Mouse (Mus musculus) midbrain, embryonic 12.5 days (tissue): Measurements from ENCODE around the gene Alpi. TPM values are rescaled to one million over a fixed set of nuclear protein-coding genes. Genes with fewer than 3 reads are reported as not detected.

ENCODE experiments used
- ATAC-seq: fragments of 200-750 bp; cut with Nextera tagmentation; 2 replicates; pipeline ENCODE4 v1.8.0; 2017; ENCODE audit warnings: low read depth, moderate TSS enrichment, moderate library complexity; ENCODE audit not compliant: low FRiP score
- H3K27ac ChIP-seq: fragments of 300-500 bp; sonication (generic); replicated peaks from 2 replicates; pipeline ENCODE4 v1.5.1; 2016; ENCODE audit warnings: mild to moderate bottlenecking
- H3K27me3 ChIP-seq: fragments of 300-500 bp; sonication (generic); 2 replicates; pipeline ENCODE4 v1.6.1; 2016; ENCODE audit warnings: mild to moderate bottlenecking
- H3K36me3 ChIP-seq: fragments of 300-500 bp; sonication (generic); 2 replicates; pipeline ENCODE4 v1.6.1; 2016
- H3K4me1 ChIP-seq: fragments of 300-500 bp; sonication (generic); 2 replicates; pipeline ENCODE4 v1.6.1; 2016
- H3K4me2 ChIP-seq: fragments of 300-500 bp; sonication (generic); replicated peaks from 2 replicates; pipeline ENCODE4 v1.6.1; 2016; ENCODE audit warnings: mild to moderate bottlenecking, moderate library complexity
- H3K4me3 ChIP-seq: fragments of 300-500 bp; sonication (generic); 2 replicates; pipeline ENCODE4 v1.5.1; 2016; ENCODE audit warnings: mild to moderate bottlenecking
- H3K9ac ChIP-seq: fragments of 300-500 bp; sonication (generic); replicated peaks from 2 replicates; pipeline ENCODE4 v1.6.1; 2016; ENCODE audit warnings: mild to moderate bottlenecking, moderate library complexity
- H3K9me3 ChIP-seq: fragments of 300-500 bp; sonication (generic); 2 replicates; pipeline ENCODE4 v1.6.1; 2016; ENCODE audit warnings: mild to moderate bottlenecking
- WGBS: fragments of 180-500 bp; shearing (Covaris S2); methylation state at CpG from one replicate; pipeline ENCODE4 v1.1.7; 2016; 5-methylcytosine and 5-hydroxymethylcytosine counted together
- polyA plus RNA-seq: library from polyadenylated mRNA; unstranded; fragments of >200 nt; fragmentation: Nextera tagmentation; extraction: Ambion mirVana; gene quantifications from 2 replicates; pipeline ENCODE4 v1.2.1, GENCODE M21; 2016

Alpi gene
- polyA plus RNA-seq, result not detected in 2 replicates

DNA sequence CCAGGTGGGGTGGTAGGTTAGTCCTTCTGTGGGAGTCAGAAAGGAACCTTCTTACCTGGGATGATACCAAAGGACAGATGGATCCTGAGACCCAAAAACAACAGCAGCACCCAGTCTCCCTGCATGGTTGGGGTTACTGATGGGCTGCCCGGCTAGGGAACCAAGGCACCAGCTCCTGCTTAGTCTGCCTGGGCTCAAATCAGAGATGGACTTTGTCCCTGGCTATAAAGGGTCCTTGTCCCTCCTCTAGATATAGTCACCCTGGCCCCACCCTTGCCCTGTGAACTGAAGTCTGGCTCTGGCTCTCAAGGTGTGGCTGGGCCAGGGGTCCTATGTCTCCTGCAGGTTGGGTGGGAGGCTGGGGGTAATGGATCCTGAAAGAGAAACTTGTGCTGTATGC lies at the start of gene Alpi:
Alpi (minus strand) TSS at position 196 of the 400 bp plus-strand sequence.
- 90% methylated on average over 1 of the region's 1 CpGs for WGBS
- no peaks in the 10 kb centered on the region for H3K36me3 ChIP-seq
- ATAC-seq, result no peak
- no peak within 1 kb of the TSS for H3K4me3 ChIP-seq
- no peak within 1 kb of the TSS for H3K9ac ChIP-seq
- H3K4me2 ChIP-seq, result no peak within 1 kb of the TSS
- peaks cover 30% of the 10 kb centered on the region for H3K27me3 ChIP-seq
- no peak within 1 kb of the TSS for H3K27ac ChIP-seq
- H3K4me1 ChIP-seq, result peaks cover 5% of the 10 kb centered on the region
- H3K9me3 ChIP-seq, result no peaks in the 10 kb centered on the region

DNA sequence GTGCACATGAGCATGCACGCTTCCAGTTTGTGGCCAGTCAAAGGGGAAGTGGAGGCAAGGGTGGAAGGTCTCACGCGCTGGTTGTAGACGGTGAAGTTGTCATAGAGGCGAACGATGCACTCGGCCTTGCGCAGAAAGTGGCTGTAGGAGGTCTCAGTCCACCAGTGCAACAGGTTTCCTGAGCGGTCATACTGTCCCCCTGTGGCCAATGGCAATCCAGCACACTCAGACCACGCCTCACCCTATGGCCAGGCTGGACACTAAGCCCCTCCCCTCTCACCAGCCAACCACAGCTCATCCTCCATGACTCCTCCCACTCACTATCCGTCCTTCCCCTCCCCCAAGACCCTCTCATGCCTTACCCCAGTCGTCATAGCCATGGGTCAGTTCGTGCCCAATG lies 48.0 kb upstream of the Alpi start:
- 24% methylated on average over 13 of the region's 13 CpGs for WGBS
- Histone ChIP-seq H3K27me3 (peaks cover 66% of the 10 kb centered on the region), H3K9ac (no peak overlapping the region), H3K9me3 (no peaks in the 10 kb centered on the region), H3K4me3 (no peak overlapping the region), H3K27ac (no peak overlapping the region), H3K4me2 (peak overlapping the region; percentile 21; the same call in 1 of the 2 replicates), H3K36me3 (no peaks in the 10 kb centered on the region), H3K4me1 (peaks cover 11% of the 10 kb centered on the region)
- no peak; the same call in 1 of the 2 replicates for ATAC-seq

DNA sequence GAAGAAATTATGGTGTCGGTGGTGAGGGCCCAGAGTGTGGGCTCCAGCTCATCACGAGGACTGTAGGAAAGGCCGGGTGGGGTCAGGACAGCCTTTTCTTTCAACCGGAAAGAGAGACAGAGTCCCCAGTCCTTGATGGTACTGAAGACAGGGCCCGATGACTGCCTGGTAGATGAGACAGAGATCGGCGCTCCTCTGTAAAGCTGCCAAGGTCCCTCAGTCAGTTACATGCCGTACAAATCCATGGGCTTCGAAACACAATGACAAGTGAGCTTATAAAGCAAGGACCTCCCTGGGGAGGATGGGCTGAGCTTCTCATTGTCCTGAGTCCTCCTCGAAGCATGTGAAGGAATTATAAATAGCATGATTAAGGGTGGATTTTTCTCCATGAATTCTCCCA lies 41.7 kb upstream of the Alpi start:
- Histone ChIP-seq H3K36me3 (no peaks in the 10 kb centered on the region), H3K4me2 (no peak overlapping the region), H3K4me3 (no peak overlapping the region), H3K9ac (no peak overlapping the region), H3K9me3 (no peaks in the 10 kb centered on the region), H3K27me3 (0 out of 2 replicates have a peak, but pooled peaks cover 3% of the 10 kb centered on the region), H3K27ac (no peak overlapping the region), H3K4me1 (peaks cover 8% of the 10 kb centered on the region)
- ATAC-seq, result no peak
- WGBS, result 68% methylated on average over 10 of the region's 10 CpGs

DNA sequence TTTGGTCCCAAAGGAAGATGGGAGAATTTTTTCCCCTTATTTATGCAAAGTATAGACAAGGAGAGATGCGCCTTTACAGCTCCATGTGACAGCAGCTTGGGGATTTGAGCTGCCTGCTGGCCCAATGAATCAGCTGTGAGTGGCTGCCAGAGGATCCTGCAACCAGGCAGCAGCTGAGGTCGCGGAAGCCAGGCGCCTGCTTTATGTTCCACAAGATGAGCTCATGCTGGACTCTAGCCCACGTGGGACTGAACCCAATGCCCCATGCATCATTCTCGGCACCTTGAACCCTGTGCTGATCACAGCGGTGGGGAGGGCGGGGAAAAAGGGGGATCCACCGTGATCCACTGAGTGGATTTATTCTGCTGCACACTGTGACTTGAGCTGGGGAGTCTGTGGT lies 41.0 kb upstream of the Alpi start:
- 68% methylated on average over 9 of the region's 9 CpGs for WGBS
- no peak overlapping the region for H3K27ac ChIP-seq
- ATAC-seq, result peak; percentile 34; the same call in 1 of the 2 replicates

DNA sequence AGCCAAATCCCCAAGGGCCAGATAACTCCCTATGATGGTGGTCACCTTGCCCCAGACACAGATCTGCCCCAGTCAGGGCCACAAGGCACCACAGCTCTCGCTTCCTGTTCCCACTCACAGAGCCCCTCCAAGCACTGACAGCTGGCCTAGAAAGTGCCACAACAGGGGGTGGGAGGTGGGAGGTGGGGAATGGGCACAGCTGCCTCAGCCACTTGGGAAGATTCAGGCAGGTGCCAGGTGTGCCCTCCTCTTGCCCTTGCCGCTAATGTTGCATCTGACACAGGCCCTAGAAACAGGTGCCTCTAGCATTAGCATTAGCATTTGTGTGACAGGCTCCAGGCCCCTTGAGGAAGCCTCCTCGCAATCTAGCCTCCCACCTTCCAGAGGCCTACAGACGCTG lies 40.1 kb upstream of the Alpi start:
- Histone ChIP-seq H3K27me3 (no peaks in the 10 kb centered on the region), H3K27ac (no peak overlapping the region), H3K4me1 (peaks cover 8% of the 10 kb centered on the region), H3K9me3 (no peaks in the 10 kb centered on the region), H3K9ac (no peak overlapping the region), H3K4me3 (no peak overlapping the region), H3K36me3 (no peaks in the 10 kb centered on the region), H3K4me2 (no peak overlapping the region)
- no peak for ATAC-seq
- WGBS, result 88% methylated on average over 4 of the region's 4 CpGs

More for the DNA sequence above, 41.0 kb upstream of the Alpi start:
- H3K4me2 ChIP-seq, result no peak overlapping the region
- no peaks in the 10 kb centered on the region for H3K36me3 ChIP-seq
- no peak overlapping the region for H3K4me3 ChIP-seq
- peaks cover 8% of the 10 kb centered on the region for H3K4me1 ChIP-seq
- no peak overlapping the region for H3K9ac ChIP-seq
- H3K27me3 ChIP-seq, result no peaks in the 10 kb centered on the region
- no peaks in the 10 kb centered on the region for H3K9me3 ChIP-seq

DNA sequence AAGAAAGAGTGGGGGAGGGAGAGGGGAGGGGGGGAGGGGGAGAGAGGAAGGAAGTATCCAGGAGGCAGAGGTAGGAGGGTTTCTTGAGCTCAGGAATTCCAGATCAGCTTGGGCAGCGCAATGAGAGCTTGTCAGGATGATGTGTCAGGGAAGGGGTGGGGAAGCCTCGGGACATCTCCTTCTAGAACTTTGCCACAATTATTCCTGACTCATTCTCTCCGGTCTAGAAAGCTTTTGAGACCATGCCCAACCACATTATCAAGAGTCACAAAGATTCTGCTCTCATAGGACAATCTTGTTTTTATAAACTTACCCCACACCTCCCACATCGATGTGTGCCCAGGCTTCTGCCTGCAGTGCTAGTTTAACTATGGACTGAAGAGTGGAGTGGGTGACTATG lies 30.4 kb upstream of the Alpi start:
- Histone ChIP-seq H3K27ac (no peak overlapping the region), H3K4me2 (no peak overlapping the region), H3K4me3 (no peak overlapping the region), H3K9ac (no peak overlapping the region), H3K4me1 (0 out of 2 replicates have a peak, but pooled peaks cover 5% of the 10 kb centered on the region), H3K9me3 (no peaks in the 10 kb centered on the region), H3K27me3 (peaks cover 22% of the 10 kb centered on the region), H3K36me3 (no peaks in the 10 kb centered on the region)
- no peak for ATAC-seq
- 92% methylated on average over 4 of the region's 4 CpGs for WGBS

DNA sequence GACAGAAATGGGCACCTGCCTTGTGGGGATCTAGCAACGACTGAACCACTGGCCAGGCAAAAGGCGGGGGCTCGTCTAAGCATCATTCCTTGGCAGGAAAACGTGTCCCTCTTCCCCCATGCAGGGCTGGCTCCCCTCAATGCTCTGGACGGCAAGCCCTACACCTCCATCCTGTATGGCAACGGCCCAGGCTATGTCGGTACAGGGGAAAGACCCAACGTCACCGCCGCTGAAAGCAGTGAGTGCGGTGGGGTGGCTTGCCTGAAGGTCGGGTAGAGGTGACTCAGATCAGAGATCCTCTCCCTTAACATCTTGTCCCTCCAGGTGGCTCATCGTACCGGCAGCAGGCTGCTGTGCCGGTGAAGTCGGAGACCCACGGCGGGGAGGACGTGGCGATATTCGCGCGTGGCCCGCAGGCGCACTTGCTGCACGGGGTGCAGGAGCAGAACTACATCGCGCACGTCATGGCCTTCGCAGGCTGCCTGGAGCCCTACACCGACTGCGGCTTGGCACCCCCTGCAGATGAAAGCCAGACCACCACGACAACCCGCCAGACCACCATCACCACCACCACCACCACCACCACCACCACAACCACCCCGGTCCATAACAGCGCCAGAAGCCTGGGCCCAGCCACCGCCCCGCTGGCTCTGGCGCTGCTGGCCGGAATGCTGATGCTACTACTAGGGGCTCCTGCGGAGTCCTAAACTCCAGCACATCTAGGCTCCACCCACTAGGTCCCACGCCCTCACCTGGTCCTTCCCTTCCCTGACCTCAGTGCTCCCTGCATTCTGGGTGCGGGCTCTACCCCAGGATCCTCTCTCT lies 26.0 kb upstream of the Alpi start:
- Histone ChIP-seq H3K36me3 (no peaks in the 10 kb centered on the region), H3K27ac (no peak overlapping the region), H3K4me3 (peak overlapping the region; percentile 24), H3K4me2 (peak overlapping the region; percentile 35), H3K4me1 (0 out of 2 replicates have a peak, but pooled peaks cover 5% of the 10 kb centered on the region), H3K9ac (no peak overlapping the region), H3K9me3 (no peaks in the 10 kb centered on the region), H3K27me3 (peaks cover 41% of the 10 kb centered on the region)
- ATAC-seq, result no peak
- 9% methylated on average over 43 of the region's 43 CpGs for WGBS

DNA sequence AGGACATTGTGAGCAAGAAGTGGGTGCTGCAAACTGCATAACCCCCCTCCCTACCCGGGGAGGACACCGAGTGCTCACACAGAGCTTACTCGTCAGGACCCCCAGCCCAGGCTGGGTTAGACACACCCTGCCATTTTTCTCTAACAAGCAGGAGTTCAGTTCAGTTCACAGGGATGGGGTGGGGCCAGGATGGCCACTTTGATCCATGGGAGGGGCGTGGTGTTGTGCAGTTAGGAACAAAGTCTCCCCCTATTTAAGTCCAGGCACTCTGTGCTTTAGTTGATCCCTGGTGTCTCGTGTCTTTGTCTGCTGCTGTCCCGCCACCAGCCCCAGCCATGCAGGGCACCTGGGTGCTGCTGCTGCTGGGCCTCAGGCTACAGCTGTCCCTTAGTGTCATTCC lies 23.3 kb upstream of the Alpi start, which contains the start of gene Akp3:
Akp3 (plus strand) TSS at position 301 of the 400 bp plus-strand sequence.
- H3K27ac ChIP-seq, result no peak within 1 kb of the TSS
- H3K27me3 ChIP-seq, result peaks cover 41% of the 10 kb centered on the region
- H3K9me3 ChIP-seq, result no peaks in the 10 kb centered on the region
- H3K36me3 ChIP-seq, result no peaks in the 10 kb centered on the region
- H3K9ac ChIP-seq, result no peak within 1 kb of the TSS
- ATAC-seq, result no peak
- H3K4me3 ChIP-seq, result no peak within 1 kb of the TSS
- 76% methylated on average over 6 of the region's 6 CpGs for WGBS
- H3K4me2 ChIP-seq, result no peak within 1 kb of the TSS
- H3K4me1 ChIP-seq, result 0 out of 2 replicates have a peak, but pooled peaks cover 5% of the 10 kb centered on the region

DNA sequence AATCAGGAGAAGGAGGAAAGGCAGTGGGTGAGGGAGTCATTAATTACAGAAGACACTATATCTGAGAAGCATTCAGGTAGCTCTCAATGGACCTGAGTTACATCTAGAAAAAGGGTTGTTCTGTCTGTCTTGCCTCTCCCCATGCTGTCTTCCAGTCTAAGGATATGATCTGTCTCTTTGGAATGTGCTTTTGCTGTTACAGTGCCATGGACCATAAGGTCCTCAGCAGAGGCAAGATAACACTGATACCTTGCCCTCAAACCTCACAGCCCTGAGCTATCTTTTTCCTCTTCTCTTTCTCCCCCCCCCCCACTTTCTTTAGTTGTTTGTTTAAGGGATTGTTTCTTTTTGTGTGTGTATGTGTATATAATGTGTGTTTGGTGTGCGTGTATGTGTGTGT lies 13.4 kb upstream of the Alpi start:
- Histone ChIP-seq H3K4me2 (no peak overlapping the region), H3K4me1 (no peaks in the 10 kb centered on the region), H3K27me3 (no peaks in the 10 kb centered on the region), H3K9me3 (no peaks in the 10 kb centered on the region), H3K27ac (no peak overlapping the region), H3K36me3 (no peaks in the 10 kb centered on the region), H3K9ac (no peak overlapping the region), H3K4me3 (no peak overlapping the region)
- WGBS, result 91% methylated on average over 1 of the region's 1 CpGs
- ATAC-seq, result no peak

DNA sequence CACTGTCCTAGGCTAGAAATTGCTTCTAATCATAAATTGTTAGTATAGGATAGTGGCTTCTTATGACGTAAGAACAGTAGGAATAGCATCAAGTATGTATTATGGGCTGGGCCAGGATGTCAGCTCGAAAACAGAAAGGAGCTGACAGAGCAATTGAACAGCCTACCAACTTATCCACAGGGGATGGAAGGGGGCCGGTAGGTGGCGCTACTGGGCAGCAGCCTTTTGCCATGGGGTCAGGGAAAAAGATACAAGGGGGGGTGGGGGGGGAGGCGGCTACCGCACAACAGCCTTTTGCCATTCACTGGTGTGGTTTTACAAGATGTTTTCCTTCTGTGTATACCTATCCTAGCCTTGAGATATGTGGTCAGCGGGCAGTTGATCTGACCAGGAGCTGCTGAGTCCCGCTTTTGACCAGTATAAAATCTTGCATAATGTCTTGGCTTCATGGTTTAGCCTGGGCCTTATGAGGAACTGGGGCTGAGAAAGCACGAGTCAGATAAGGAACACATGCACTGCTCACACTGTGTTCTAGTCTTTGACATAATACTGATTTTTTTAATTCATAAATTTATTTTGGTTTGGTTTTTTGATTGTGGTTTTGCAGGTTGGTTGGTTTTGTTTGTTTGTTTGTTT lies 10.4 kb upstream of the Alpi start:
- 39% methylated on average over 9 of the region's 9 CpGs for WGBS
- no peaks in the 10 kb centered on the region for H3K9me3 ChIP-seq
- no peak overlapping the region for H3K27ac ChIP-seq
- ATAC-seq, result no peak
- no peaks in the 10 kb centered on the region for H3K36me3 ChIP-seq
- no peaks in the 10 kb centered on the region for H3K4me1 ChIP-seq
- H3K27me3 ChIP-seq, result no peaks in the 10 kb centered on the region
- no peak overlapping the region for H3K4me2 ChIP-seq
- no peak overlapping the region for H3K4me3 ChIP-seq
- no peak overlapping the region for H3K9ac ChIP-seq

DNA sequence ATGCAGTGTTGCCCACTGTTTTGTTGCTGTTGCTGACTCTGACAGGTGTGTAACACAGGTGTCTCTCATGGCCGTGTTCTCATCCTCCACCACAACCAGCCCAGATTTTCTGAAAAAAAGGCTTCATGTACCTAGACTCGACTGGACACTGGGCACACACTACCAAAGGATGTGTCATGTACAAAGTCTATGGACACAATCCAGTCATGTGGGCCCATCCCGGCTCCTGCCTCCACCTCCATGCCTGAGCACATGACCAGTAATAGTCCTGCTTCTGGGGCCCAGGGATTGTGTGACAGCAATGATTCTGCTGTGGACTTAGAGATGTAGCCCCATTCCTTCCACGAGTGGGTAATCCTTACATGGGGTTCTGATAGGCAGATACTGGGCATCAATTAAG lies 7.2 kb upstream of the Alpi start:
- Histone ChIP-seq H3K36me3 (no peaks in the 10 kb centered on the region), H3K9ac (no peak overlapping the region), H3K27ac (no peak overlapping the region), H3K4me1 (no peaks in the 10 kb centered on the region), H3K9me3 (no peaks in the 10 kb centered on the region), H3K27me3 (no peaks in the 10 kb centered on the region), H3K4me2 (no peak overlapping the region), H3K4me3 (no peak overlapping the region)
- no peak for ATAC-seq
- WGBS, result 88% methylated on average over 4 of the region's 4 CpGs

DNA sequence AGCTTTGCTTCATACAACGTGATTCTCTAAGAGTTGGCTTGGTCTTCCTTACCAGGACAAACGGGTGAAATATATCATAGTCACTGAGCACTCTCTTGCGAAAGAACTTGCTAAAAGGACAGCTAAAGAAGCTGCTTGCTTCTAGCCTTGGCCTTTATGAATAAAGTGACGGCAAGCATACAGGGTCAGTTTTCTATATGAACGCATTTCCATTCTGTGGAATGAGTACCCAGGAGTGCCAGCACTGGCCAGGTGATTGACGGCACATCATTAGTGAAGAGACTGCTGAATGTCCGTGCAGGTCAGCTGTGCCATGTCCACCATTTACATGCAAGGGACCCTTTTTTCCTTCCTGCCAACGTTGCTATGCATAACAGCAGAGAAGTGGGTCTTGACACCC lies 5.1 kb upstream of the Alpi start:
- H3K27me3 ChIP-seq, result no peaks in the 10 kb centered on the region
- no peaks in the 10 kb centered on the region for H3K9me3 ChIP-seq
- H3K4me1 ChIP-seq, result no peaks in the 10 kb centered on the region
- H3K9ac ChIP-seq, result no peak overlapping the region
- whole genome bisulfite sequencing, result 84% methylated on average over 8 of the region's 8 CpGs
- no peak overlapping the region for H3K4me2 ChIP-seq
- H3K36me3 ChIP-seq, result no peaks in the 10 kb centered on the region
- no peak overlapping the region for H3K27ac ChIP-seq
- H3K4me3 ChIP-seq, result no peak overlapping the region
- ATAC-seq, result no peak
